Mouse (Mus musculus): ENCODE measurements around the gene Ggta1.

DNA sequence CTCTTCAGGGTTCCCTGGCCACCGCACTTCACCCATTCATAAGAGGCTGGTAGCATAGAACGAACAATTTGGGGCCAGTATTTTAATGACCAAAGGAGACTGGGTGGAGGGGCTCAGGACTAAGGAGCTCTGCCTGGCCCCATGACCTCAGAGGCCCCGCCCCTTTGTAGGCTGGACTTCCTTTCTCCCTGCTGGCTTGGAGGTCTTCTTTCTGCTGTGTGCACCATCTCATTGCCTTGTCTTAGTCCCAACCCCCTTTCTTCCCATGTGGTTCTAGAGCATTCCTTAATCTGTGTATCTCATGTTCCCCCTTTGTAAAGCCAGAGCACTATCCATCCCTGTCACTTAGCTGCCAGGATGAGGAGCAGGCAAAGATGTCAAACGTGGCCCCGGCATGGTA is 16.7 kb downstream of the Ggta1 start:
- no peak for TF ChIP-seq POLR2A (IDR thresholded peaks at IDR 0.05; ENCODE audit: extremely low read depth, insufficient read depth, low read length)
- TF ChIP-seq CTCF (IDR thresholded peaks at IDR 0.05; ENCODE audit: extremely low read depth, insufficient read depth, low read length): no peak
